Mouse (Mus musculus): ENCODE measurements at regions not wholly inside any gene's neighbourhood (a gene's known extent, or its start where the extent isn't known, plus 50 kb on each side); places are given as distances from the start of the nearest gene placed in this dataset.

DNA sequence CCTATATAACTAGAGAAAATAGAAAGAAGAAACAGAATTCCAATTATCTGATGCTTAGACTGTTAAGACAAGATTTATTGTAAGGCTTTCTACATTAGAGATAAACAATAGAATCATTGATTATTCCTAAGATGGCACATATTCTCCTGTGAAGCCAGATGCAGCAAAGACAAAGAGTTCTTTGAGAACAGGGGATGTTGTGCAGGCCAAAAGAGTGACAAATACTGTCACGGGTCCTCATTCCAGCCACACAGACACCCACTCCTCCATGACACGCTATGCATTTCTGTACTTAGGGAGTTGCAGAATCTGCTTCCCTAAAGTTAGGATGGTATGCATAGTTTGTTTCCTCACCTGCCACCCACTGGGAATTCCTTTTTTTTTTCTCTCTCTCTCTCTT, 245.2 kb downstream of the Sv2b start:
- DNase-seq: no peak
- intact Hi-C loops (cut with DNase I; ENCODE audit: low total_unique reads): no loop called here

DNA sequence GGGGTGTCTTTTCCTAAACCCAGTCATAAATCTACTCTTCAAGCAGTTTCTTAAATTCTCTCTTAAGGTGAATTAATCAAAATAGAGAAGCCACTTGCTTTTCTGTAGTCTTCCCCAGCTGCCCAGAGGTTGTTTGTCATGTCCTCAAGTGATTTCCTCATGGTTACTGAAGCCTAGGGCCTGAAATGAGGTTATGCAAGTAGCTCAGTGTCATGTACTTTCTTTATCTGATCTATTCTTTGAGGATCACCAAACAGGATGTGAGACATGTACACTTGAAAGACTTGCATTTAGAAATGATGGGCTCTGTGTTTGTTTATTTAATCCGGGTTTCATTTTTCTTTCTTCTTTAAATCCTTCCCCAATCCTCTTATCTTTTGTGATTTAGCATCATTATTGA, 258.8 kb downstream of the Sv2b start:
- DNase-seq: no peak
- intact Hi-C loops (cut with DNase I; ENCODE audit: low total_unique reads): no loop called here

DNA sequence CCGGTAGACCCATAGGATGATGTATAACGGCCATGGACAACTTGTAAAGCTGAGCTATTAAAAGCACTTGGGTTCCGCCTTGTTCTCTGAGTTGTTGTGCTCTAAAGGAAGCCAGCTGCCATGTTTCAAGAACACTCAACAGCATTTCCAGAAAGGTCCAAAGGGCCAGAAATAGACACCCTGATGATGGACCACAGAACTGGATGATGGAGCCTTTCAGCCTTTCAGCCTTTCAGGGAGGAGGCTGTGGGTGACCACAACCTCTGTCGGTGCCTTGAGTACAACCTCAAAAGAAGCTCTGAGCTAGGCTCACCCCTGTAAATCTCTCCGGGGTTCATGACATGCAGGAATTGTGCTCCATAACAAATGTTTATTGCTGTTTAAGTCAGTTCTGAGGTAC, 259.3 kb downstream of the Sv2b start:
- DNase-seq: no peak
- intact Hi-C loops (cut with DNase I; ENCODE audit: low total_unique reads): no loop called here

DNA sequence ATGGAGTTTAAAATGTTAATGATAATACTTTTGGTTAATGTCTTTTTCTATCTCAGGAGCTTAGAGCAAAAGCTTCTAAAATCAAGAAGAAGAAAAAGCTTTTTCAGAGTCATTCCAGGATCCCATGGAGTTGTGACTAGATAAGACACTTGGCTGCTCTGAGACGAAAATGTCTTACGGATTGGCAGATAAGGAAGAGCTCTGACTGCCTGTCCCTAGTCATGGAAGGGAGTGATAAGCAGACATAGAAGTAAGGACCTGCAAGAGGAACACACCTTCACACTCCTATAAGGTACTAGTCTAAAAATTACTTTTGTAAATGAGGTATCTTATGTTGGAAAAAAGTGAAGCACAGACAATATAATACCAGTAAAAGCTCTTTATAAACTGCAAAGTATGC, 260.2 kb downstream of the Sv2b start:
- intact Hi-C loops (cut with DNase I; ENCODE audit: low total_unique reads): no loop called here
- no peak for DNase-seq

DNA sequence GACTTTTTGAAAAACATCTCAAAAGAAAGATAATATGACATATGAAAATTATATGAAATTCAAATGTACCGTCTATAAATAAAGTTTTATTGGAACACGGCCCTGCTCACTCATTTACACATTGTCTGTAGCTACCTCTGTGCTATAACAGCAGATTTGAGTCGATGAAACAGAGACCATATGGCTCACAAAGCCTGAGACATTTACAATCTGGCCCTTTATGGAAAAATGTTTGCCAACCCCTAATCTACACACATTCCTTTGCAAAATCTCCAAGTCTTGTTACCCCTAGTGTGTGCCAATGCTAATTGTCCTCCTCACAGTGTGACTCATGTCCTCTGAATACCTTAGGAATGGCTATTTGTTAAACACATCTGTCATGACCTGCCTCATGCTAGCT, 261.2 kb downstream of the Sv2b start:
- DNase-seq: no peak
- intact Hi-C loops (cut with DNase I; ENCODE audit: low total_unique reads): no loop called here

DNA sequence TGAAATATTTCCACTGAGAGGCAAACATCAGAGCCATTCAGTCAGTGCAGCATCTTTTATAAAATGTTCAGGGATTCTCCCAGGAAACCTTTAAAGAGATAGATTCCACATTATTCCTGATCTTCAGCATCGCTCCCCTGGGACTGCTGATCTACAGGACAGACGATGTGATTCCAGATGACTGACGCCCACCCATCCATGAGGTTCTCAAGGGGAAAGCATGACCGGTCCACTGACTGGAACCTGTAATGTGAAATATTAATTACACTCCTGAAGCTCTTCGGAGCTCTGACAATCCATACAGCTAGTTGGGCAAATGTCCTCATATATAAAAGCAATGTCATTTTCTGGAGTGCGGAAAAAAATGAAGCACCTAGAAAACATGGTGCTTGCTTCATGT, 268.2 kb downstream of the Sv2b start:
- no peak for DNase-seq
- intact Hi-C loops (cut with DNase I; ENCODE audit: low total_unique reads): no loop called here

DNA sequence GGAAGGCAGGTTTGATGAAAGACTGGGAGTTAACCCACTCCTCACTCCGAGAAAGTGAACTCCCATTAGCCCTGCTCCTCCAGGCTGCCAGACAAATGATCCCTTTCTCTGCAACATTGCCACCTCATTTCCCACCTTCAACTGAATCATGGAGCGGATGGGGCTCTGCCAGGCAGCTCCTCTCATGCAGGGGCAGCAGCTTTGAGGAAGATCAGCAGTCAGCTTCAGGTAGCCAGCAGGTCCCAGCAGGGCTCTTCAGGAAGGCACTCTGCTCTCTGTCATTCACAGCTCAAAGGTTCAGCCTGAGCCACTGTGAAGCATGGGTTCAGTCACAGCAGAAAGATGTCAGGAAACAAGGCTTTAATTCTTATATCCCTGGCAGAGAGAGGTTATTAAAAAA, 282.9 kb downstream of the Sv2b start:
- no peak for DNase-seq
- intact Hi-C loops (cut with DNase I; ENCODE audit: low total_unique reads): no loop called here

DNA sequence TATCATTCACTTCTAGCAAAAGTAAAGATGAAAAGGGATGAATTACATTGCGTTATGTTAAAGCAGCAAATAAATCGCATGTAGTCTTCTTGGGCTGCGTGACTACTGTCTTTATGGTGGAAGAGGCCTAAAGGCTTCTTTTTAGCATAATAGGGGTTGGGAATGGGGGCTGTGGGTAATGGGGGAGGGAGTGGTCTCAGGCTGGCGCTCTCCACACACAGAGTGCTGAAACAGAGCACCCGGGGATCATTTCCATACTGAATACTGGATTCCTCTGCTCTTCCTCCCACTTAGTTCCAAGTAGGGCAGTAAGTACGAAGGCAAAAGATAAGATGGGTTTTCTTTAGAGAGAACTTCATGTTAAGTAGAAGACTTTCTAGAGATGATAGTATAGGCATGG, 287.1 kb downstream of the Sv2b start:
- no peak for DNase-seq
- intact Hi-C loops (cut with DNase I; ENCODE audit: low total_unique reads): no loop called here

DNA sequence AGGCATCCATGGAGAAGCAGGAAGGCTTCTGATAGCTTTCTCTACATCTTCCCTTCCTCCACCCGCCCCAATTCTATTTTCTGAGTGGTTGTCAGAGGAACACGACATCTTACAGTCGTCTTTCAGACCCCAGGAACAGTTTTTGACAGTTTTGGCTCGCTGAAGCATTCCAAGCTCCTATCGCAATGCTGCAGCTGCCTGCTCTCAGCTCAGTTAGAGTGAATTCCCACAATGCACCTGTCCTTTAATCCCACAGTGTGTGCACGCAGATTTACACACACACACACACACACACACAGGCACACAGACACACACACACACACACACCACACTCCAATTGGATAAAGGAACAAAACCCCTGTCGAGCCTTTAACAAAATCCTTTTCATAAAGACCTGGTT, 290.4 kb downstream of the Sv2b start:
- no peak for DNase-seq
- intact Hi-C loops (cut with DNase I; ENCODE audit: low total_unique reads): no loop called here

DNA sequence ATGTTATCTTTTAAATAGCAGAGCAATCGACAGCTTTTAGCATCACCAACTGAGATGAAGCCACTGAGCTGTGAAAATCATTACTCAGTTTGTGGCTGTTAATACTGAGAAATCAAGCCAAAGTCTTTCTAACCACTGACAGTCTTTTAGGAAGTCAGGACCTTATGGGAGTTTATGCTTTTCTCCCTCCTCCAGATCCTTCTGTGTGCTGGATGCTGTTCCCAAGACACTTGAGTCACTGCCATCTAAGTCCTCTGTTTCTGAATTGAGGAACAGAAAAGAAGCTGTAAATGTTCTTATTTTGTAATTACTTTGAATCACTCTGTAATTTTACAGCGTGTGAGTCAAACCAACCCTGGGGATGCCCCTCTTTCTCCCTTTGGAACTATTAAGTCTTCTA, 300.6 kb downstream of the Sv2b start:
- DNase-seq: no peak
- intact Hi-C loops (cut with DNase I; ENCODE audit: low total_unique reads): no loop called here

DNA sequence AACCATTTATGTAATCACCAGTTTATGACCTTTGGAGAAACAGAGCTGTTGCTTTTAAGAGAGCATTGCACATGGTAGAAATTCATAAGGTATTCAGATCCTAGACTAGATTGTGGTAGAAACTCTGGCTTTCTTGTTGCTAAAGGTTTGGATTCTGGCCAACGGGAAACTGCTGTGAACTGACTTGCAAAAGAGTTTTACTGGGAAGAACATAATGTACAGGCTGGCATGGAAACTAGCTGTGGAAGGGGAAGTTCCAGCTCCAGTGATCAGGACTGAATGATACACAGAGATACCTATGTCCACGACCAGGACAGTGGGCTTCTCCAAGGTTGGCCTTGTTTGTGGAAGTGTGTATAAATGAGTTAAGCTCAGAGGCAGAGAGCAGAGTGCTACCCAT, 318.9 kb downstream of the Sv2b start:
- intact Hi-C loops (cut with DNase I; ENCODE audit: low total_unique reads): no loop called here
- no peak for DNase-seq

DNA sequence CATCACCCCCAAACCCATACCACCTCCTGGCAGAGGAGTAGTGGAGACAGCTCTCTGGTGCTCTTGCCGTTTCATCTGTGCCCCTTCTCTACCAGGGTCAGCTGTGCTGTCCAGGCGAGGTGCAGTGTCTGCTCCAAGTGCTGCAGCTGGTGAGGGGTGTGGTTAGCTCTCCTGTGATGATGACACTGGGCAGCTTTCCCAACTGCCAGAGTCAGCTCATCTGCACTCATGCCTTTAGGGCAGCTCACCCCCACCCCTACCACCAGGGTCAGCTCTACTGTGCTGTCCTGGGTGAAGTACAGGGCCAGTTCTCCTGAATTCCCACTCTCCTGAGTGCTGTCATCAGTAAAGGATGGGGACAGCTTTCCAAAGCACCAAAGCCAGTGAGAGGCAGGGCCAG, 329.6 kb downstream of the Sv2b start:
- DNase-seq: peak; percentile 7
- intact Hi-C loops (cut with DNase I; ENCODE audit: low total_unique reads): no loop called here

DNA sequence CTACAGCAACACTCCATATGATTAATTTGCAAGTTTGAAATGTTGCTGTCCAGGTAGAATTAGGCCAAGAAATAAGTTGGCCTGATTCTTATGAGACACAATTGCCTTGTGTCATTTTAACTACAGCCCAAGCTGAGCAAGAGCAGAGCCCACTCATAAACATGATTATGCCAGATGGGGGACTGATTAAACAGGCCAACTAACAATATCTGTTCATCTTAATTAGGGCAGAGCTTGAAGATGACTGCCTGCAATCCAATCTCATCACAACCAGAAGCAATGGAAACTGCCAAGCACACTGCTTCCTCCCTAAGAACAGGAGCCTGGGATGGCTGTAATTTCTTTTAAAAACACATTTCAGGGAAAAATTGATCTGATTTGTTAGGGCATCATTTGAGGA, 333.1 kb downstream of the Sv2b start:
- DNase-seq: no peak
- intact Hi-C loops (cut with DNase I; ENCODE audit: low total_unique reads): no loop called here

DNA sequence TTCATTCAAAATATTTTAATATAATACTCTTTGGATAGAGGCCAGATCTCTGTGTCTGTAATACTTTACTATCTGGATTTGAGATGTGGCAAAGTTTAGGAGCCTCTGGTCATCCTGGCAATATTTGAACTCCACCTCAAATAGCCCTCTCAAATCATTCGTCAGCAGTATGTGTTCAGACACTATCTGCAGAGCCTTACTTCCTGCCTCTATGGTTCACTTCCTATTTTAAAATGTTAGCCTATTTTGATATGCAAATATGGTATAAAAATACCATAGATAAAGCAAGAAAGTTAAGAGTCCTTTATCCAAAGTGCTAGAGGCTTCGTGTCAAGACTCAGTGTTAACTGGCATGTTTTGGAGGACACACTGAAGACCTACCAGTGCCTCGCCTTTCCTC, 334.6 kb downstream of the Sv2b start:
- intact Hi-C loops (cut with DNase I; ENCODE audit: low total_unique reads): no loop called here
- DNase-seq: no peak

DNA sequence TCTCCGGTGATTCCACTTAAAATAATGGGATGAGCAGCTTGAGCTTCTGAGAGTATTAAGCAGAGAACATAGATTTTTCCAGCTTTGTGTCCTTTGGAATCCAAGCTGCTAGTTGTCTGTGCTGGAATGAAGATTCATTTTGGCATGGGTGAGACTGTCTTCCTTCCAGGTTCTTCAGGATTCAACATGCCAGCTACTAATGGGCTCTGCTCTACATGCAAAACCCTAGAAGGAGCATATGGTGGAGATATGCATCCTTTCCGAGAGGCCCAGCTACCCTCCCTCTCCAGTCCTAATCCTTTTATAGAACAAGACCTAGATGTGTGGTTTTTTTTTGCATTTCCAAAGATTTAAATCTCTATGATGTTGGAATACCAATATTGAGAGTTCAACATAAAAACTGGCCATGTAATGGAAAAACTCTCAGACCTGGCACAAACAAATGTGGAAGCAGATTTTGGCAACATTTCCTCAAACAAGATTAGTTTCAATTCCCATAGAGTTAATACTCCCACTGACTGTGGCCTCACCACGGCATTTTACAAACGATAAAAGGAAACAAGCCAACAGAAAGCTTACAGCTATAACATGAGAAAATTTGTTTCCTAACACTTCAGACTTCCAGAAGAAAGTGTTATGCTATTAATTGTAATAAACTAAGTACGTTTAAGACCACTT, 364.5 kb downstream of the Sv2b start:
- DNase-seq: no peak
- intact Hi-C loops (cut with DNase I; ENCODE audit: low total_unique reads): no loop called here

DNA sequence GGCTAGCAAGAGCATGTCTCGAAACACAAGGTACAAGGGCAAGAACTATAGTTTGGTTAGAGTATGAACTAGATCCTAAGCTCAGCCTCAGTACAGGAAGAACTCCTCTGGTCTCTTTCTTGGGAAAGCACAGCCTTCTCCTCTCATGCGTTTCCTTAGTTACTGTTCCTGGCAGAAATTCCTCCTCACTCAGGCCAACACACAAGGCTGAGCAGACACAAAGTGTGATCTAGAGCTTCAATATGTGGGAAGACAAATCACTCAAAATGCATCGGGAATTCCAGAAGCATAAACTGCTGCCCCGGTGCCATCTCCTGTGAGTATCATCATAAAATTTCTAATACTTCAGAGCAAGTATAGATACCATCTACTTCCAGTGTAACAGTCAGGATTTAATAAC, 366.1 kb downstream of the Sv2b start:
- intact Hi-C loops (cut with DNase I; ENCODE audit: low total_unique reads): no loop called here
- DNase-seq: no peak

DNA sequence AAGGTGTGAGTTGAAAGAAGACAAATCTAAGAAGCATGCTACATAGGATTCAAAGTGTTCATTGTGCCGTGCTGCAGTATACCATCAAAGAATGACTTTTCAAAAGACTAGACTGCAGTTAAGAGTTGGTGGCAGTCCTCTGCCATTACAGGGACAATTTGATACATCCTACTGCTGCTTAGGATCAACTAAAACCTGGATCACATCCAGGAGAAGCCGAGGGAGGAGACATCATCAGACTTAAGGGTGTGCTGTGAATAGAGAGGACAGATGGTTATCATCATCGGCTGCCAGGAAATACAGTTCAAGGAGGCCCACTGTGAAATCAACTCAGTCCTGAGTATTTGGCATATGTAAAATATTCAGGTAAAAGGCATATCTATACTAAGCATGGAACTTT, 366.9 kb downstream of the Sv2b start:
- intact Hi-C loops (cut with DNase I; ENCODE audit: low total_unique reads): no loop called here
- DNase-seq: no peak

DNA sequence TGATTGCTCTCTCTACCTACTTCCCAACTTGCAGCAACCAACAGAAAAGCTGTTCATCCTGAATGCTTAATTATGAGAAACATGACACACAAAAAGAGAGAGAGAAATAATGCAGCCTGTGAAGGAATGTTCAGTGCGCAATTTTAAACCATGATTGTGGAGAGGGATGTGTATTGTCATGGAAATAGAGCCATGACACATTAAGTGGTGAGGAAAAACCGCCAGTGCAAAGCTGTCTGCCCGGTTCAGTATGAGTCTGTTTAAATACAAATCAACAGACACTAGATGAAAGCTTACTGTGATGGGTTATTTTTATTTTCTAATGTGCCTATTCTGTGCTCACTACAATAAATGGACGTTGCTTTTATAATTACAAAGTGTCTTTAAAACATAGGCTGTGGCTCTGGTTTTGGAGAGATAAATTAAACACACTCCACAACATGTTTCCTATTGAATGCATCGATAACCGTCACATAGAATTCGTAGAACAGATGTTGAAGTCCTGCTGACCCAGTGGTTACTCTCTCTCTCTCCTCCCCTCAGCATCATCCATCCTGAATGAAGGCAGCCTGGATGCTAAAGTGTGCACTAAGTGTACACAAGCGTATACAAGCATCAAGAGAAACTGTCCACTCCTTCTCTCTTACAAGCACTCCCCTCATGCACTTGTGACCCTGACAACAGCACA, 374.7 kb upstream of the Slco3a1 start:
- no peak for DNase-seq

DNA sequence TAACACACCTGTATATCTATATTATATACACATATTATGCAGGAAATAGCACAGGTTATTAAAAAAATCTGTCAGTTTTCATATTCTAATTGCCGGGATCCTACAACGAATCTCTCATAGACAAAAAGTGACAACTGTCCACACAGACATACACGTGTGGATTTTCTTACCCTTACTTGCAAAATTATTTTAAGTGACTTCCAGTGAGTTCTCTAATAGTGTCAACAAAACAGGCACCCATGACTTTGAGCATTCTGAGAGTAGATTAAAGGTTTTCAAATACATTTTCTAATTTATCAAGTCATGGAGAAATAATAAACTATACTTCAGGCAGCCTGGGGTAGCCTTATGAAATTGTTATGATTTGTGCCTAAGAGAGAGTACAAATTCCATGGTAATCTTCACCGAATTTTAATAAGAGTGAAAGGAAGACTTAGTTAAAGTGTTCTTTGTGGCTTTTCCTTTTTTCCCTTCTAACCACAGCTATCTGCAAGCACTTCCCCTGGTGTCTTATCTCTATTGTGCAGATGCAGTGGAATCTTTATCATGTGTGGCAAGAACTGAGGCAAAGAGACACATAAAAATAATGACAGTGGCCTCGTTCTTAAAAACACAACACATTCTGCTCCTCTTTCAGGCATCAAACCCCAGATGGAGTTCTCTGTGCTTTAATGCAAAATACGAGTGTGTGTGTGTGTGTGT, 373.8 kb upstream of the Slco3a1 start:
- DNase-seq: no peak
- intact Hi-C loops (cut with DNase I; ENCODE audit: low total_unique reads): no loop called here

More for the DNA sequence above, 374.7 kb upstream of the Slco3a1 start:
- intact Hi-C loops (cut with DNase I; ENCODE audit: low total_unique reads): no loop called here

DNA sequence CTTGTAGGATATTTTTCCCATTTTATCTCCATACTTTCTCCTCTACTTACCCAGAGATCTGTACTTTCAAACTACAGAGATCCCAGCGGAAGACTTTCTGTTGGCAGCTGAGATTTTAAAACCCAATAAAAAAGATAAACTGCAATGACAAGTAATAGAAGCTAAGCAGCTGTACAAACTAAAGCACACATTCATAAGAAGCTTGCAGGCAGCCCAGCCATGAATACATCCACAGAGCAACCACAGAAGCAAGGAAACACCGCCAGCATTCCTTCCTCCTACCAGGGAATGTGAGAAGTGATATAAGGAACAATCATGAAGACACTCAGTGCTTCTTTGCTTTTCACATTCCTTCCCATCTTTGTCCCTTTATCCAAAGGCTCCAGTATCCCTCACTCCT, 372.1 kb upstream of the Slco3a1 start:
- no peak for DNase-seq
- intact Hi-C loops (cut with DNase I; ENCODE audit: low total_unique reads): no loop called here

DNA sequence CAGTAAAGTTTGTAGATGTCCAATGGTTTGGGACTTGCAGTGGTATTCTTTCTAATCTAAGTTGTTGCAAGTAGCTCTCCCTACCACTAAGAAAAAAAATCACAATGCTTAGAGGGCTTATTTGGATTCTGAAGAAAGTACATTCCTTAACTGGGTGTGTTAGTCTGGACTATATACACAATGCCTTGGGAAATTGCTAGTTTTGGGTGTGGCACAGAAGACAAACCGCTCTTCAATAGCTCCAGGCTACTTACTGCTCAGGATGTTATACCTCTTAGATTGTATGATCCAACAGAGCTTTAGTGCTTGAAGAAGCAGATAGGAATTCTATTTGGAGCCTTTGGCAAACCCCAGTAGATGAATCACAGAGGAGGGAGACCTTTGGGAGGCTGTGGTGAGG, 369.6 kb upstream of the Slco3a1 start:
- DNase-seq: no peak
- intact Hi-C loops (cut with DNase I; ENCODE audit: low total_unique reads): no loop called here

Data from gastrocnemius, postnatal 14 days (tissue).